Mouse (Mus musculus) embryo, embryonic 9.5 days (tissue): Measurements from ENCODE around the gene Map2k4.
A peak's percentile ranks its signal among the peaks of the same experiment; 100 is the strongest.

Experiments
- DNase-seq: peaks from one replicate; pipeline ENCODE4 v3.0.0-alpha.2; 2017; ENCODE audit errors: extremely low spot score

Gene Map2k4

GRCm38 (mm10) chr11:65712754-65713306 is 75.3 kb downstream of the Map2k4 start:
- DNase-seq = no peak

DNA sequence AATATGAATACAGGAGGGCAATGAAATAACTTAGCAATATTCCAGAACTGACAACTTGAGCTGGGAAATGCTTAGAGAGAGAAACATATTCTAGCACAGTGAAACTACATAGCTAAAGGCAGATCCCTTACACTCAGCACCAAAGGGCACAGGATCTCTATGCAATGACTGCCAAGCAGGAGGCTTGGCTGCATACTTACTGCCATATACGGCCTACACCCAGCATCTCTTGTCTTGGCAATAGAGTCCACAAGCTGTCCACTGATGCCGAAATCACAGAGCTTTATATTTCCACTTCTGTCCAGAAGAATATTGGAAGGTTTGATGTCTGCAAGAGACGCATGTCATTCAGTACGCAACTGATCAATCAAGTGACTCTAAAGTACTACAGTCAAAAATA is 81.3 kb downstream of the Map2k4 start:
- no peak for DNase-seq

DNA sequence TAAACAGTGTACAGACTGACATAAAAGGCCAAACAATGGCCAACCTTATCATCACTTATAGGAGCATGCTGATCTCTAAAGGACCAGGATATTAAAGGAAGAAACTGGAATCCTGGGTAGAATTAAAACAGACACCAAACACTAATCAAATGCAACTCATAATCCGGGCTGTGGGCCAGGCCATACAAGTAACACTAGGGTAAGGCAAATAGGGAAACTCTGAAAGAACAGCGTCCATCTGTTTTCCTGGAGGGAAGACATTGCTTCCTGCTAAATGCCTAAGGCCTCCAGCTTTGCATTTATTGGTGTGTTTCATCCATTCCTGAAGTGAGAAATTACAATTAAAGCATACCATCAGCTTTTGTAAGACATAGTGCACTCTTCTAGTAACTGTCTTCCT is 81.9 kb downstream of the Map2k4 start:
- DNase-seq = no peak

DNA sequence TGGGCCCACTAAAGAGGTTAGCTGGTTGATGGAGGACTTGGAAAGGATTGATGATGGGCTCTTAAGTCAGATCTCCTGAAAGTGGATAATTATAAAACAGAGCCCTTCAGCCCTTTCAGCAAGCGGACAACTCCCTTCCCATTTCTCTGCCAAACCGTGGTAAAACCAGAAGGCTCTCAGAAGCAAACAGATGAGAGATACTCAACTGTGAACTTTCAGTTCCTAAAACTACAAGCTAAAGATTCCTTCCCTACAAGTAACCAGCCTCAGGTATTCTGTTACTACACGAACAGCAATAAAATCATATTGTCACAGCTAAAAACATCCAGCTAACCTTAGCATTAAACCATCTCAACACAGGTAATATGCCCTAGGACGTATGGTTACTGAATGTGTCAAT is 83.2 kb downstream of the Map2k4 start:
- no peak for DNase-seq

DNA sequence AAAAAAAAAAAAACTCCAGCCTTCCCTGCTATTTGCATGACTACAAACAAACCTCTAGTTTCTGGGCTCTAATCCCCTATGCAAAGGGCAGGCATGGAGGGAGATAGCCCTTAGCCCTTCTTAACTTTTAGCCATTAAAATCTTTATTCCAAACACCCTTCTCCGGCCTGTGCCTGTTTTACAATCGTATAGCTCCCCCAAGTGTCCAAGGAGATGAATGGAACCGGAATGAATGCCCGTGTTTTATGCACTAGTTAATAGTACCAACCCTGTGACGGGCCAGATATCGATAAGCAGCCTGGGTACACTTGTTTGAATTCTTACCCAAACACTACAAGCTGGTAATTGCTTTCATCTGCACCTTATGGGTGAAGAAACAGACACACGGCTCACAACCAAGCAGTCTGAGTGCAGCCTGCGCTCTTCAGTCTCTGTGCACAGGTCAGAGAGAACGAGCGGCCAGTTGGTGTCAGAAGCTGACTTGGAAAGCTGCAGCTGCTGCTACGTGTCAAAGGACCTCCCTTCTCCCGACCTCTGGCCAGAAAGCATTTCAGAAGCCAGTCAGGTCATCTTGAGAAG is 109.2 kb downstream of the Map2k4 start:
- DNase-seq = peak; percentile 61

GRCm38 (mm10) chr11:65667348-65667969 is 120.6 kb downstream of the Map2k4 start:
- no peak for DNase-seq

DNA sequence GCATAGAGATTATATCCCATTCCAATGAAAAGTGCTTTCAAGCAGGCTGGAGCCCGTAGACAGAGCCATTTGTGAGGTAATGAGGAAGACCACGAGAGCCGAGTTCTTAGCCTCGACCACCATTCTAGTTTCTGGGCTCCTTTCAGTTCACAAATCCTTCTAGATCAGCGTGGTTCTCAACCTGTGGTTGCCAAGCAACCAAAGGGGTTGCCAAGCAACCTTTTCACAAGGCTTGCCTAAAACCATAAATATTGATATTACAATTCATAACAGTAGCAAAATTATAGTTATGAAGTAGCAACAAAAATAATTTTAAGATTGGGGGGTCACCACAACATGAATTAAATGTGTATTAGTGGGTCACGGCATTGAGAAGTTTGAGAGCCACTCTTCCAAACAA is 123.2 kb downstream of the Map2k4 start:
- DNase-seq = no peak

GRCm38 (mm10) chr11:65661790-65662522 is 126.1 kb downstream of the Map2k4 start:
- DNase-seq = no peak

- no peak for DNase-seq
Observed at GRCm38 (mm10) chr11:65653932-65654331, 134.2 kb downstream of the Map2k4 start.

GRCm38 (mm10) chr11:65651426-65651825 is 136.7 kb downstream of the Map2k4 start:
- no peak for DNase-seq

- DNase-seq = no peak
Observed at GRCm38 (mm10) chr11:65649956-65650715, 138.0 kb downstream of the Map2k4 start.

DNA sequence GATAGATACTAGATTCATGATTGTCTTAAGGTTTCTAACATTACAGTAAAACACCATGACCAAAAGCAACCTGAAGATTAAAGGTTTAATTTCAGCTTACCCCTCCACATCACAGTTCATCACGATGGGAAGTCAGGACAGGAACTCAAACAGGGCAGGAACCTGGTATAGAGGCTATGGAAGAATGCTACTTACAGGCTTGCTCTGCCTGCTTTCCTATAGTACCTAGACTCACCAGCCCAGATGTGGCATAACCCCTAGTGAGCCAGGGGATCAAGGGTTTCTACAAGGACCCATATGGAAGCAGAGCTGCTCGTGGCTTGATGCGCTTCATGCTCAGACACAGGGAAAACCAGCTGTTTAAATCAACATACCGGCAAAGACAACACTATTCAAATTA is 138.6 kb downstream of the Map2k4 start:
- DNase-seq = no peak

- no peak for DNase-seq
Observed at GRCm38 (mm10) chr11:65646314-65646713, 141.8 kb downstream of the Map2k4 start.

DNA sequence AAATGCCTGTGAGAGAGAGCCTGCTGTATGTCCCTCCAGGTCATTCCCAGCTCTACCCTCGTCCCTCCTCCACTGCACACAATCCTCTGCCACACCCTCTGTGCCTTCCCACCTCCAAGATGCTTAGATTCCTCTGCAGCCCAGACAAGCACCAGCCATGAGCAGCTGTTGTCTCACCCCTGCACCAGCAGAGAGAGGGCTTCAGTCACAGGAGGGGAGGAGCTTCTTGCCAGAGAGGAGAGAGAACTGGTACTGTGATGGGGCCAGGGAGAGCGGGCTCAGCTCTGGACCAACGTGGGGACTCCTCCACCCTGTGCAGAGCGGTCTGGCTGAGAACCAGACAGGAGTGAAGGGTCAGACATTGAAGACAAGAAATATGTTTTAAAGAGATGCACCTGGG is 143.6 kb downstream of the Map2k4 start:
- DNase-seq = no peak

DNA sequence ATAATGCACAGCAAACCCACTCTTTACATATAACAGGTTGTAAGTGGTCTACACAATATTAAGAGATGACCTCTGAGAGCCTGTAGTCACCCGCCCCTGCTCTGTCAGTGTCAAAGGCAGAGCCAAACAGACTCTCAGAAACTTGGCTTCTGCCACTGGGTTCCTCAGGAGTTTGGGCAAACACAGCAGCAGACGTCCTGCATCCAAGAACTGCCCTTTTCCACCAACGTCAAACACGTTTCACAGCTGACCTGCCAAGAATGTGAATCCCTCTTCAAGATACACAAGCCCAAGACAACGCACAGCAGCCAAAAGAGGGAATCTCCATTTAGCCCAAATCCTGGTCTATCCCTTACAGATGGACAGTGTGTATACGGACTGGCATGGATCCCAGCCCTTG is 147.8 kb downstream of the Map2k4 start:
- DNase-seq = no peak
